Comparison of ENCODE assay signal across 8 mouse cellular contexts in the genomic region with DNA sequence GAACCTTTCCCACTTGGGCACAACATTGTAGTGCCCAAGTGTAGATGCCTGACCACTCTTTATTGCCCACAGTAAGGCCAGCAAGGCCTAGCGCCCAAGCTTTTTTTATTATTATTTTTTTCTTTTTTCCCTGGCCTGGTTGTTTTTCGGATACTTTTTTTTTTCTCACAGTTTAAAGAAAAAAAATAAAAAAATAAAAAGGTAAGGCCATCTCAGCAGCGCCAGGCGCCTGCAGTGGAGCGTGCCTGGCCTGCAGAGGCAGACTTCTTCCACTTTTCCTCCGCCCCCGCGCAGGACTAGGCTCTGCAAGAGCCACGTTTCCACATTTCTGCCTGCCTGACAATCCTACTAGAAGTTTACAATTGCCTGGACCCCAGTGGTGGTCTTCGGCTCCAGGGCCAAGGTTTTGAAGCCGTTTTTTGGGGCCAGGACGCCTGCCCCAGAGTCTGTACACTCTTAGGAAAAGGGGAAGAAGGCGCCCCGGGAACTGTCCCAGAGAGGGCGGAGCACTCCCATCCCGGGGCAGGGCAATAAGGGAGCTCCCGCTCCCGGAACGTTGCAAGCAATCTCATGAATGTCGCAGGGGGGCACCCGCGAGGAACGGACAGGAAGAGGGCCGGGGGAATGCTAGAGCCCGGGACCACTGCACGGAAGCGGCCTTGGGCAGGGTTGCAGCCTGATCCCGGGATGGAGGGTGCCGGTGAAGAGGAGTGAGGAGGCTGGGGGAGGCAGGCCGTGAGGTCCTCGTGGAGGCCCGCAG. TPM values are rescaled to one million over a fixed set of nuclear protein-coding genes. Genes with fewer than 3 reads are reported as not detected.
DNase-seq lines count a peak whose midpoint lies in the region; ATAC-seq lines count a peak whose summit lies in the region.

A gene (plus strand): TSS at position 636 of the 760 bp plus-strand sequence.

- H3K4me1 ChIP-seq in hindbrain, embryonic 16.5 days (ENCODE audit: control insufficient read depth, insufficient read depth, low read depth, low read length), result peaks cover 26% of the 10 kb centered on the region

- ATAC-seq in hindbrain, embryonic 16.5 days, result peak; percentile 92

- peak within 1 kb of the TSS; percentile 72 for H3K27ac ChIP-seq in hindbrain, embryonic 16.5 days (ENCODE audit: low read depth, low read length)
- H3K27ac ChIP-seq in macrophage, result peak within 1 kb of the TSS; percentile 85

- H3K9me3 ChIP-seq in hindbrain, embryonic 16.5 days (ENCODE audit: control insufficient read depth, low read length), result no peaks in the 10 kb centered on the region

- 1% methylated on average over 31 of the region's 32 CpGs for WGBS in hindbrain, embryonic 16.5 days
- 3% methylated on average over 32 of the region's 32 CpGs for WGBS in macrophage (ENCODE audit: missing documents)

- DNase-seq in WW6 (ENCODE audit: low read depth, low spot score), result peak; percentile 85
- DNase-seq in cerebellum, postnatal 4 days (ENCODE audit: low spot score in 2 of 2), result peak; percentile 92 to 96
- DNase-seq in gastrocnemius, adult 18-20 months (ENCODE audit: low spot score), result peak; percentile 96
- DNase-seq in left cerebral cortex, adult 18-20 months (ENCODE audit: low spot score in 2 of 2), result peak; percentile 89 to 90
- DNase-seq in right cerebral cortex, adult 18-20 months, result peak; percentile 92
- DNase-seq in urinary bladder, postnatal 10 days (ENCODE audit: low spot score), result peak; percentile 76

- H3K9ac ChIP-seq in hindbrain, embryonic 16.5 days (ENCODE audit: low read depth, low read length), result peak within 1 kb of the TSS; percentile 75

- no peaks in the 10 kb centered on the region for H3K27me3 ChIP-seq in hindbrain, embryonic 16.5 days (replicated peaks; ENCODE audit: control insufficient read depth, insufficient read depth, low read length)

- no peaks in the 10 kb centered on the region for H3K36me3 ChIP-seq in hindbrain, embryonic 16.5 days (ENCODE audit: control insufficient read depth, insufficient read depth, low read length)
- H3K36me3 ChIP-seq in macrophage (ENCODE audit: inconsistent target), result no peaks in the 10 kb centered on the region

- H3K79me2 ChIP-seq in macrophage (ENCODE audit: inconsistent target), result peaks cover 46% of the 10 kb centered on the region

- H3K4me2 ChIP-seq in hindbrain, embryonic 16.5 days (ENCODE audit: low read length), result peak within 1 kb of the TSS; percentile 77

- peak within 1 kb of the TSS; percentile 74 for H3K4me3 ChIP-seq in hindbrain, embryonic 16.5 days (ENCODE audit: low read length)
- peak within 1 kb of the TSS; percentile 99 for H3K4me3 ChIP-seq in macrophage (ENCODE audit: inconsistent target)

RNA-seq across cellular contexts. Expression of the gene that starts here (rescaled TPM):
- total RNA-seq in gastrocnemius, adult 18-20 months (2021), result 10 to 100 TPM; 18.1 to 19.0 TPM
- polyA plus RNA-seq in hindbrain, embryonic 16.5 days (2015; fragmentation: Nextera tagmentation; extraction: Ambion mirVana), result 11.2 and 12.1 TPM in 2 replicates
- total RNA-seq in left cerebral cortex, adult 18-20 months (2021), result 10 to 100 TPM; 58.2 to 62.5 TPM
- total RNA-seq in macrophage (2018; cell fraction: chromatin; rRNA removed), result 100 to 1,000 TPM; 101 to 353 (median 222) TPM
- total RNA-seq in macrophage (2018; cell fraction: cytosol; rRNA removed), result 10 to 100 TPM; 24.1 to 48.0 (median 35.7) TPM
- total RNA-seq in macrophage (2018; cell fraction: nucleus; rRNA removed), result 100 to 1,000 TPM in 22 of 26 experiments, 10 to 100 TPM in 4; 85.2 to 268 (median 153) TPM
- 26.3 to 42.9 TPM (median 31.8 TPM) in 3 replicates for polyA plus RNA-seq in macrophage (2018)

Comparison
In these comparisons a context has a peak if more than half of its experiments do, and no peak if none do; other contexts are left out.
1. Peak in every context shown above with its lines: DNase-seq, ATAC-seq, H3K4me3 ChIP-seq and H3K27ac ChIP-seq.